Mouse (Mus musculus): ENCODE measurements around the gene Grifin.

Grifin gene

DNA sequence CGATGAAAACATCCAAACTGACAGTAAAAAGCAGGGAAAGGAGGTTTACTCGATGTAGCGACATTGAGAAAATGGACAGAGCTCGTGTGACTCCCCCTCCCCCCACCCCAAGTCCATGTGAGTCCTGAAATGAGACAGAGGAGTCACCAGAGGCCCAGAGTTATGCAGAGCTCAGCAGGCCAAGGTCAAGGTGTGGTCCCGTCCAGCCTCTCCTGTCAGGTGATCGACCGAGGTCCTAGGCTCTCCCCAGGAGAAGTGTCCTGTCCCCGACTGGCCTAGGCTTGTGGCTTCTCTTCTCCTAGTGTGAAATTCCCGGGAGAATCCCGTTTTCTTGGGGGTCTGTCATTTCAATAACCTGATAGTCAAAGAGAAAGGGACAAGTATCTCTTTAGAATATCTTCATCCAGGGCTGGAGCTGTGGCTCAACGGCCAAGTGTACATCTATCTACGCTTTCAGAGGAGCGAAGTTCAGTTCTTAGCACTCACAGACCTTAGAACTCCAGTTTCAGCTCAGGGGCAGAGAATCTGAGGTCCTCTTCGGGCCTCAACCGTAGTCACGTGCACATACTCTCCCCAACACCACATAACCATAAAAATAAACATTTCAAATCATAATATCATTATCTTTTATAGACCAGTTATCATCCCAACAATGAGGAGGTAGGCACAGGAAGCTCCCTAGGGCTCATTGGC, 24.4 kb upstream of the Grifin start:
- no peak for DNase-seq (ENCODE audit: low read depth, low spot score)

DNA sequence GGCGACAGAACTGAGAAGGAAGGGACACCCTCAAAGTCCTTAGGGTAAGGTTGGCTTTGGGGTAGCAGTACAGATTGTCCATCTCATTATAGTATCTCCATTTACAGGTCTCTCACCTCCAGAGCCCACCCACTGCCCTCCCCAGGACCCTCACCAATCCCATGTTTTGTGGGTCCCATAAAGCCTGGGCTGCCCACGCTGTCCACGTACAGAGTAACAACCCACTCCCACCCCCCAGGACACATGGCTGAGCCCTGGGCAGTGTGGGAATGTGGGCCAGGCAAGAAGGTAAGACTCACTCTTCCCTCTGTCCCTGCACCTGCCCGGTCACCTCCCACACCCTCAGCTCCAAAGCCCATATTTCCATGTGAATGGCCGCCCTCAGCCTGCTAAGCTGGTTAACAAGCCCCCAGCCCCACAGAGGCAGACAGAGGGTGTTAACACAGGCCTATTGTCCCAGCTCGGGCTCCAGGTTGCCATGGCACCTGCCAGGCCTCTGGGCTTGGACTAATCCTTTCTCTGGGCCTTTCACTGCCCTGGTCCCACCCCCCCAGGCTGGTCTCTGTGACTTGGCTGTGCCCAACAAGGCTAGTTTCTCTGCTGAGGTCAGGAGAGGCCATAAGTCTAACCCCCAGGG, 19.0 kb upstream of the Grifin start:
- no peak for DNase-seq (ENCODE audit: low read depth, low spot score)

DNA sequence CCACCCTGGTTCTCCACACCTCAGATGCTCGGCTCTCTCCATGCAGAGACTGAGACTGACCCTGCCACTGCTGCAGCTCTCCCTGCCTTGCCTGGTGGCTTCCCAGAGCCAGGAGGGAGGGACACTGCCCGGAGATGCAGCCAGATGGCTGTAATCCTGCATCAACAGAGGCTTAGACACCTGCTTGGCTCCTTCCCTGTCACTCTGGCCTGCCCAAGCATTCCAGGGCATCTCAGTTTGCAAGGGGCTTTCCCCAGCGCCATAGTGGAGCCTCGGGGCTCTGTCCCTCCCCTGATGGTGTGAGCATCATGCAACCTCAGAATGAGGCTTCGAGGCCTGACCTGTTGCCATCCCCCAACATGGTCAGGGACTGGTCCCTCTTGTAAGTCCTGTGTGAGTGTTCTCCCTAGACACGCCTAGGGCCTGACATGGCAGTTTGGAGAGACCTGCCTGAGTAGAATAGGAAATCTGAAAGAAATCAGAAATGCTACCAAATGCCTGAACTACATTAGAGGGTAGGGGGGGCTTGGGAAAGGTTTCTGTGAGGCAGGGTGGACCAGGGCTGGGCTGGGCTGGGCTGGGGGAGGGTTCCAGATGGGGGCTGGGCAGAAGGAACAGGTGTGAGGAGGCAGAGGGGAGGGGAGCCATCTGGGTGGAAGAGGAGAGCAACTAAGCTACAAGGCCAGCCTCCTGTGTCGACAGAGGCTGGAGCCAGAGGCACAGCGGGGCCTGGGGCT, 18.3 kb upstream of the Grifin start:
- no peak for DNase-seq (ENCODE audit: low read depth, low spot score)

- DNase-seq (ENCODE audit: low read depth, low spot score) = no peak
These were observed 16.7 kb upstream of the Grifin start for GRCm38 (mm10) chr5:140581569-140581968.

DNA sequence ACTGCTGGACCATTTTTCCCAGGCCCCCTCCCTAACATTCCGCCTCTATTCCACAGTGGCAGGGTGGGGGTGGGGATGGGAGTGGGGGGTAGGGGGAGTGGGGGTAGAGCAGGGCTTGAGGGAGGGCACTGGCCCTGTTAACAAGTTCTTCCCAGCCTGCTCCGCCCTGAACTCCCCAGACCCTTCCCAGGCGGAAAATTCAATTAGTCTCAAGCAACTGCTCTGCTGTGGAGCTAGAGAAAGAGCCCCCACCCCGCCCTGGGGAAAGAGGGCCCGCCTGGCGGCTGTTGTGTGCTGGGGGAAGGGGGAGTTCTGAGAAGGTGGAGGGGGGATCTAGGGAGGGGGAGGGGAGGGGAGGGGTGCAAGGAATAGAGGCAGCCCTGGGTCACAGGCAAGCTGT, 14.9 kb upstream of the Grifin start:
- no peak for DNase-seq (ENCODE audit: low read depth, low spot score)

- no peak for DNase-seq (ENCODE audit: low read depth, low spot score)
These were observed 14.3 kb upstream of the Grifin start for GRCm38 (mm10) chr5:140579221-140579620.

DNA sequence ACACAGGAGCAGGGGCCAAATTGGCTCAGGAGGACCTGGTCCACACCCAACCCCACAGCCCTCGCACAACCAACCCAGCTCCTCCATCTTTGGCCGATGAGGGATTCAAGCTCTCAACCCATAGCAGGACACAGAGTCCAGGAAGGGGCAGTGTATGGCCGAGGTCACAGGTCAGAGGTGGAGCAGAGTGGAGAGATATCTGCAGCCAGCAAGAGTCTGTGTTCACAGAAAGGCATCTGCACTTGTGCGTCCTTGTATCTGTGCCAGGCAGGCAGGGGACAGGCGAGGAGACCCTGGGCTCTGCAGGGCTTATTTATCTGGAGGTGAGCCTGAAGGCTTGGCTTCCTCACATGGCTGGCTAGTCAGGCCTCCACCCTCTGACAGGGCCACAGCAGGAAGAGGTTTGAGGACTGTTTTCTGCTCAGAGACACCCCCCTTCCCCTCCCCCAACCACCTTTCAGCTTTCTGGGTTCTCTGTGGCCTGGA, 10.6 kb upstream of the Grifin start:
- DNase-seq (ENCODE audit: low read depth, low spot score) = peak; percentile 81

- DNase-seq (ENCODE audit: low read depth, low spot score) = no peak
These were observed 7.7 kb upstream of the Grifin start for GRCm38 (mm10) chr5:140572611-140573010.

GRCm38 (mm10) chr5:140571673-140572072, 6.8 kb upstream of the Grifin start:
- DNase-seq (ENCODE audit: low read depth, low spot score) = no peak

GRCm38 (mm10) chr5:140571201-140571600, 6.3 kb upstream of the Grifin start:
- no peak for DNase-seq (ENCODE audit: low read depth, low spot score)

DNA sequence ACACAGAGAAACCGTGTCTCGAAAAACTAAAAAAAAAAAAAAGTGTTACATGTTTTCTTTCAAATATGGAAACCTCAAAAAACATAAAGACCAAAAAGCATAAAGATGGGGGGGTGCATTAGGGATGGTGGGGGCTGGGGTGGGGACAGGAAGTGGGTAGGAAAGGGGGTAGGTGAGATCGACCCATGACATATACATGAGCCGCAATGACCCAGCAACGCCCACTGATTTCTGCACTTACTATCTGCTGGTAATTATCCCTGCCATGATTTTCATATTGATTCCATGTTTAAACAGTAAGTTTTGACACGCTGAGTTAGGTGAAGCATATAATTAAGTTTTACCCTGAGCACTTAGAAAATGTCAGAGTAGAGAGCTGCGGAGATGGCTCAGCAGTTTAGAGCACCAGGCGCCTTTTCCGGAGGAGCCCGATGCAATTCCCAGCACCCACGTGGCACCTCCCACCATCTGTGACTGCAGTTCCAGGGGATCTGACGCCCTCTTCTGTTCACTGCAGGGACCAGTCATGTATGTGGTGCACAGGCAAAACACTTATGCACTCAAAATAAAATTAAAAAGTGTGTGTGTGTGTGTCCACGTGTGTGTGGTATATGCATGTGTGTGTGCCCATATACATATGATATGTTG, 5.5 kb upstream of the Grifin start:
- peak; percentile 63 for DNase-seq (ENCODE audit: low read depth, low spot score)

- DNase-seq (ENCODE audit: low read depth, low spot score) = no peak
These were observed 4.2 kb upstream of the Grifin start for GRCm38 (mm10) chr5:140569032-140569595.

GRCm38 (mm10) chr5:140568321-140568970, 3.6 kb upstream of the Grifin start:
- peak; percentile 84 for DNase-seq (ENCODE audit: low read depth, low spot score)

- DNase-seq (ENCODE audit: low read depth, low spot score) = no peak
These were observed 2.9 kb upstream of the Grifin start for GRCm38 (mm10) chr5:140567751-140568150.

GRCm38 (mm10) chr5:140567321-140567720, 2.5 kb upstream of the Grifin start:
- peak; percentile 92 for DNase-seq (ENCODE audit: low read depth, low spot score)

DNA sequence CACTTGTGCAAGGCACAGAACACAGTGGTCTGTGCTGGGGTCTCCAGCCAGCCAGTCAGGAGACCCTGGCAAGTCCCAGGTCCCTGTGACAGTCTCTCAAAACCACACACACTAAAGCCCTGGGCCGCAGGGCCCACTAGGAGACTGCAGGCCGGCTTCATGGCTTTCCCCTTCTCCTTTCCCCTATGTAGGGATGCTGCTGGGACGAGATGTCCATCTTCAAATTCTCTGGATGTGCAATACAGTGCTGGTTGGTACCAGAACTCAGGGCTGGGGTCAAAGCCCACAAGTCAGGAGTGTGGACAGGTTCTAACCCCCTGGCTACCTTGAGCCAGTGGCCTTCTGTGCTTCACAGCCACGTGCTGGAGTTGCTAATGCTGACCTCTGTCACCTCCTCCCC, 1.4 kb upstream of the Grifin start:
- DNase-seq (ENCODE audit: low read depth, low spot score) = no peak

DNA sequence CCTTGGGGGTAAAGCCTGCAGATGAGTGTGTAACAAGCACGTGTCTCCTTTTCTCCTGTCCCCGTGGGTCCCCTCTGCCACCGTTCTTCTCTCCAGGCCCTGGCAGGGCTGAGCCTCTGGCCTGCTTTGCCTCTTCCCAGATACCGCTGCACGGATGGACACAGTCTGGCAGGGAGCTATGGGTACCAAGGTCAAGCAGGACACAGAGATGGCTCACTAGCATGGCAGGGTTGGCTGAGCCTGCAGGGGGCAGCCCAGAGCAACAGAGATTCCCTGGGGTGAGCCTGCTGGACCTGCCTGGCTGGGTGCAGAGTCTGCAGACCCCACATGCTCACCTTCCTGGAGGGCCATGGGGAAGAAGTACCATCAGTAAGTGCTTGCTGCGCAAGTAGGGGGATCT, 985 bp upstream of the Grifin start:
- DNase-seq (ENCODE audit: low read depth, low spot score) = peak; percentile 69

- DNase-seq (ENCODE audit: low read depth, low spot score) = no peak
These were observed 580 bp upstream of the Grifin start for GRCm38 (mm10) chr5:140565451-140565850.

- DNase-seq (ENCODE audit: low read depth, low spot score) = no peak
These were observed 2.3 kb downstream of the Grifin start for GRCm38 (mm10) chr5:140562601-140563000.

GRCm38 (mm10) chr5:140556859-140557258, 8.0 kb downstream of the Grifin start:
- DNase-seq (ENCODE audit: low read depth, low spot score) = no peak

DNA sequence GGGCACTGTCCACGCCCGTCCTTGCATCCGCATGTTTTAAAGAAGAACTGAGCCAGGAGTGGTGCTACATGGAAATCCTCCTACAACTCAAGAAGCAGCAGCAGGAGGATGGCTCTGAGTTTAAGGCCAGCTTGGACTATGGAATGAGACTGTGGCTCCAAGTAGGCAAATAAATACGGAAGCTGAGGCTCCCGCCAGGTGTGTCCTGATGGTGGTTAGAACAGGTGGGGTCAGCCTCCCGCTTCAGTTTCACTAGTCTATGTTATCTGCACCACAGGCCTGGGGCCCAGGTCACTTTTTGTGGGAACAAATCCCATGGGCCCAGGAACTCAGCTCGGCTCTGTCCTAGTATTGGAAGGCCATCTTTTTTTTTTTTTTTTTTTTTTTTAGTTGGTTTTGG, 11.2 kb downstream of the Grifin start:
- DNase-seq (ENCODE audit: low read depth, low spot score) = no peak
